Mouse (Mus musculus) frontal cortex, postnatal 10 days (tissue): Measurements from ENCODE around the gene Nudt2.
"Not testable (repeated sequence)": the region's sequence is repeated elsewhere in the genome, so short reads cannot be mapped to it uniquely, and the experiment has no call there.

Experiments used
- DNase-seq, 2 experiments: peaks; one replicate each; pipeline ENCODE4 v3.0.0; 2022; ENCODE audit warnings: low spot score in 2 of 2, mixed read lengths in 1 of 2

Gene Nudt2

GRCm38 (mm10) chr4:41464345-41465286, at the start of gene Nudt2, which contains the start of gene Kif24:
Nudt2 (plus strand) TSS chr4:41465151.
Kif24 (minus strand) TSS chr4:41464887.
- DNase-seq: peak; percentile 98 to 99

- no peak for DNase-seq
These were observed 48.0 kb upstream of the Nudt2 start for GRCm38 (mm10) chr4:41416966-41417365.

GRCm38 (mm10) chr4:41438931-41439330, 26.0 kb upstream of the Nudt2 start:
- DNase-seq: no peak

DNA sequence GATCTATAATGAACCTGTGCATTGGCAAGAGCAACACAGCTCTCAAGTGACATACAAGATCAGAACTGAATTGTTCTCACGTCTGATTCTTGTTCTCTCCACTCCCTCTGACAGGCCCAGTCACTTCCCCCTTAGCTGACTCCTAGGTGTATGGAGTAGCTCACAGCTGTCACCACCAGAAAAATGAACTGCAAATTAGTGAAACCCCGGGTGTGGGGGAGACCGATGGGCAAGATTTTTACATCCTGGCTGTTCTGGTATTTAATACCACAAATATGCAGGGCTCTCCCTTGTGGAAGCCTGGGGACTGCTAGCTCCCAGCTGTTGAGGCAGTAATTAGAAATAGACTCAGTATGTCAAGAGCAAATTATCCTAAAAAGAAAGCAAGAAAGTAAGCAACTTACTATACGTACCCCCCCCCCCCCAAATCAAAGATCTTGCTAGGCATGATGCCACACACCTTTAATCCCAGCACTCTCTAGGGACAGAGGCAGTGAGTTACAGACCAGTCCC, 22.1 kb upstream of the Nudt2 start:
- no peak for DNase-seq

GRCm38 (mm10) chr4:41447595-41447994, 17.4 kb upstream of the Nudt2 start:
- DNase-seq: no peak

GRCm38 (mm10) chr4:41460690-41461089, 4.3 kb upstream of the Nudt2 start:
- no peak for DNase-seq

GRCm38 (mm10) chr4:41463051-41463738, 1.8 kb upstream of the Nudt2 start:
- not testable (repeated sequence) for DNase-seq

DNA sequence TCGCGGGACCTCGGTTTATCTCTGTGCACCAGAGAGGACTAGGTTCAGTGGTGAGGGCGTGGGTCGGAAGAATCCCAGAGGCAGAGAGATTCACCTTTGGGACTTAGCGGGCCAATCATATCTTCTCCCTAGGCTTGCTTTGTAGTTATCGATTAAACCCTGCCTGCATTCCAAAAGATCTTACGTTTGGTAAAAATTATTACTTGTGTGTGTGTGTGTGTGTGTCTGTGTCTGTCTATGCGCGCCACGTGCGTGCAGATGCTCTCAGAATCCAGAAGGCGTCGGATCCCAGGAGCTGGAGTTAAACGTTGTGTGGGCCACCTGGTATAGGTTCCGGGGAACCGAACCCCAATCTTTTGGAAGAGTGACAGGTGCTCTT, 325 bp downstream of the Nudt2 start:
- no peak for DNase-seq

DNA sequence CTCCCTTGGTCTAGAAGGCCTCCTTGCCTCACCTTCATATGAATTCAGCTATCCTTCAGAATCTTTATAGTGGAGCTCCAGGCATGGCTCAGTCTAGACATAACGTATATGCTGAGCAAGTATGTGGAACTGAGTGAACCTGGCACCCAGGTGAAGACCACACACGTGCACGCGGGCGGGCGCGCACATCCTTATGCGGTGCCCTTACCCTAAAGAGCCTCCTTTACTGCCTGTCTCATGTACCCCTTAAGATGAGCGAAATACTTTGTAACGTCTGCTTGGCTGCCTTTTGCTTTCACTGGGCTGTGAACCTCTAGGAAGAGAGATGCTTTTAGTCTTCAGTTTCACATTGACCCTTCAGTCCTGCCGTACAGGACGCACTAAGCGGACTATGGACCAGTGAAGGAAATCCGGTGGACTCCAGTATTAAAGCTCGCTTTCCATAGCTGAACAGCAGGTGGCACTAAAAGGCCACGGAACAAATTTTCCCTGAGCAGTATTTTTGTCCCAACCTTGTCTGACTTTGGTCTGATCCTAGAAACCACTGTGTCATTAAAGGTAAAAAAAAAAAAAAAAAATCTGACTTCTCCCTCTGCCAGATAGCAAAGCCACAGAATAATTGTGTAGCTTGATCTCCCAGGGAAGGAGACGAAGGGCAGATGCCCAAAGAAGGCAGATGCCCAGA, 3.6 kb downstream of the Nudt2 start:
- peak in 1 of 2 experiments; percentile 58 for DNase-seq

- no peak for DNase-seq
These were observed 4.2 kb downstream of the Nudt2 start for GRCm38 (mm10) chr4:41469199-41469598.

- no peak for DNase-seq
These were observed 5.2 kb downstream of the Nudt2 start for GRCm38 (mm10) chr4:41470051-41470683.

- DNase-seq: peak in 1 of 2 experiments; percentile 52
These were observed 5.9 kb downstream of the Nudt2 start for GRCm38 (mm10) chr4:41470684-41471383.

GRCm38 (mm10) chr4:41471384-41471689, 6.4 kb downstream of the Nudt2 start:
- no peak for DNase-seq

DNA sequence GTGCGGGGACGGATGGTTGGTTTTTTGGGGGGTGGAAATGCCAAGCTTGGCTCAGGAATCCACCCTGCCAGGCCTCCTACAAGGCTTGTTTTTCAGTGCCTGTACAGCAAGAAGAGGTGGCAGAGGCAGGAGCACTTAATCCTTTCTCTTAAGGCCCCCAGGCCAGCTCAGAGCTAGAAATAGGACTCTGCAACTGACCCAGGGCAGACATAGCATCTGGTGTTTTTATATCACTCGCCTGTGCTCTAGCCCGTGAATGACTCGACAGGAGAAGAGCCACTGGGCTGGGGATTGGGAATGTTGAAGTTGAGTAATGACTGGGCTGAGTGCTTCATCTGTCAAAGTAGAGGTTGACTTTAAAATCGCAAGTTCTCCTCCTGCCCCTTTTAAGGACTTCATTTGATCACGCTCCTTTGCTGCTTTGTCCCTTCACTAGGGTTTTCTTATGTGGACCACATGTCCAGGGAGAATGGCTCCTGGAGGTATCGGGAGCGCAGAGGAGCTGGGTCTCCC, 12.8 kb downstream of the Nudt2 start:
- no peak for DNase-seq

GRCm38 (mm10) chr4:41478751-41479455, 14.0 kb downstream of the Nudt2 start:
- no peak for DNase-seq

- DNase-seq: no peak
These were observed 14.5 kb downstream of the Nudt2 start for GRCm38 (mm10) chr4:41479456-41479804.

- no peak for DNase-seq
These were observed 15.3 kb downstream of the Nudt2 start for GRCm38 (mm10) chr4:41480254-41480653.

- no peak for DNase-seq
These were observed 16.7 kb downstream of the Nudt2 start for GRCm38 (mm10) chr4:41481601-41482017.

GRCm38 (mm10) chr4:41492951-41493350, 28.0 kb downstream of the Nudt2 start:
- DNase-seq: no peak

GRCm38 (mm10) chr4:41493464-41494116, 28.6 kb downstream of the Nudt2 start:
- no peak for DNase-seq
